Mouse (Mus musculus): ENCODE data around the gene Nup214. TPM values are rescaled to one million over a fixed set of nuclear protein-coding genes. Genes with fewer than 3 reads are reported as not detected.

The Nup214 gene
- polyA plus RNA-seq, 1 experiment from 2014 or later = 114 TPM

DNA sequence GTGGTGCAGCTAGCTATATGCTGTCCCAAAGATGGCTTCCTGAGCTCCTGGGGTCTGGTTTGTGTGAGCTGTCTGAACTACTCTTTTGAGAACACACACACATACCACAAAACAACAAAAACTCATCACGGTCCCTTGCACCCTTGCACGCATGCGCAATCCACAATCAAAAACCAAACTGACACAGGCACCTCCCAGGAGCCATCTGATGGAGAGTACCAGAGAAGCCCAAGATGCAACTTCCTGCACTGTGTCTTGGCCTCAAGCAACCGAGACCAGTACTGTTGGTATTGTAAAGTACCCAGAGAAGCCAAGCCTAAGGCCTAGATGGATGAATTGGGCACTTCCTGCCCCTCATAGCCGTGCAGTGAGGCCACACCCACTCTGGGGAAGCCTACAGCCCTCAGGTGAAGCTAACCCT lies 91.1 kb downstream of the Nup214 start:
- Histone ChIP-seq H3K27me3 (ENCODE audit: low read depth, poor library complexity, severe bottlenecking) (peaks cover 13% of the 10 kb centered on the region), H3K4me1 (peaks cover 22% of the 10 kb centered on the region), H3K9me3 (replicated peaks) (no peaks in the 10 kb centered on the region), H3K36me3 (no peaks in the 10 kb centered on the region), H3K27ac (no peak overlapping the region), H3K4me3 (no peak overlapping the region)
- DNase-seq (ENCODE audit: low spot score) = no peak
- 84% methylated on average over 5 of the region's 5 CpGs for WGBS

DNA sequence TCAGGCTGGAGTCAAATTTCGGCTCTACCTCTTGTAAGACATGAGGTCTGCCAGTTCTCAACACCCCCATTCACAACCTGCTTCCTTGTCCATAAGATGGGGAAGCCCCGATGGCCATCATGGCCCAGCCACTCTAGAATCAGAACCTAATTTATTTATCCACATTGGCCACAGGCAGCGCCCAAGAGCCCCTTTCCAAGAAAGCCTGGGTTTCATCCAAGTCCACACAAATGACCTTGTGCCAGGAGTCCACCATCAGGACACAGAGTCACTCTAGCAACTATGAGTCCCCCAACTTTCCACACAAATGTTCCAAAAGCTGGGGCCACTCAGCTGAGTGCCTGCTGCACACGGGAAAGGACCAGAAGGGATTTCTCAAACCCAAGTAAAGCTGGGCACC lies 91.8 kb downstream of the Nup214 start:
- no peak overlapping the region for H3K27ac ChIP-seq
- no peak overlapping the region for H3K4me3 ChIP-seq
- no peaks in the 10 kb centered on the region for H3K9me3 ChIP-seq (replicated peaks)
- no peak for DNase-seq (ENCODE audit: low spot score)
- H3K36me3 ChIP-seq = no peaks in the 10 kb centered on the region
- WGBS = 77% methylated on average over 4 of the region's 4 CpGs
- peaks cover 20% of the 10 kb centered on the region for H3K4me1 ChIP-seq
- peaks cover 13% of the 10 kb centered on the region for H3K27me3 ChIP-seq (ENCODE audit: low read depth, poor library complexity, severe bottlenecking)

GRCm38 (mm10) chr2:32068811-32069607 lies 94.8 kb downstream of the Nup214 start:
- 53% methylated on average over 31 of the region's 31 CpGs for WGBS
- no peak for DNase-seq (ENCODE audit: low spot score)
- Histone ChIP-seq H3K27me3 (ENCODE audit: low read depth, poor library complexity, severe bottlenecking) (peaks cover 13% of the 10 kb centered on the region), H3K4me1 (peaks cover 14% of the 10 kb centered on the region), H3K4me3 (peak overlapping the region; percentile 30), H3K9me3 (replicated peaks) (no peaks in the 10 kb centered on the region), H3K36me3 (no peaks in the 10 kb centered on the region), H3K27ac (0 out of 2 replicates have a peak overlapping the region, but pooled peaks have one; percentile 42)

GRCm38 (mm10) chr2:32070747-32071146 lies 96.5 kb downstream of the Nup214 start:
- Histone ChIP-seq H3K36me3 (no peaks in the 10 kb centered on the region), H3K27ac (no peak overlapping the region), H3K4me1 (peaks cover 16% of the 10 kb centered on the region), H3K27me3 (ENCODE audit: low read depth, poor library complexity, severe bottlenecking) (peaks cover 13% of the 10 kb centered on the region), H3K9me3 (replicated peaks) (no peaks in the 10 kb centered on the region), H3K4me3 (no peak overlapping the region)
- 91% methylated on average over 10 of the region's 10 CpGs for WGBS
- no peak for DNase-seq (ENCODE audit: low spot score)

DNA sequence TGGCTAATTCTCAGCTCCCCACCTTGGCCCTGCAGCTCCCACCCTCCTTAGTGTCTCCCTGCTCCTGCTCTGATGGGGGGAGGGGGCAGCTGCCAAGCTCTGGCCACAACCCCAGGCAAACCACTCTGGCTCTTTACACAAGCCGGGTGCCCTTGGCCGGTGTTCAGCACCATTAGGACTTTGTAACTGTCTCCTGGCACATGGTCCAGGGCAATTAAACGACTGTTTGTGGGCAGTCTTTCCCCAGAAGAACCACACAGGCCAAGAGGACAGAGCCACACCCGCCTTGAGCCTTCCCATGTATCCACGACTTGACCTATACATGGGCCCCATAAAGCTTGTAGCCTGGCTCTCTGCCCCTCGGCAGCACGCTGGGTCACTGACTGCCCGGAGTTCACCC lies 100.2 kb downstream of the Nup214 start:
- DNase-seq (ENCODE audit: low spot score) = no peak
- Histone ChIP-seq H3K36me3 (no peaks in the 10 kb centered on the region), H3K27ac (no peak overlapping the region), H3K27me3 (ENCODE audit: low read depth, poor library complexity, severe bottlenecking) (no peaks in the 10 kb centered on the region), H3K9me3 (replicated peaks) (no peaks in the 10 kb centered on the region), H3K4me3 (no peak overlapping the region), H3K4me1 (peaks cover 8% of the 10 kb centered on the region; the same call in 1 of the 2 replicates)
- 68% methylated on average over 8 of the region's 8 CpGs for WGBS

DNA sequence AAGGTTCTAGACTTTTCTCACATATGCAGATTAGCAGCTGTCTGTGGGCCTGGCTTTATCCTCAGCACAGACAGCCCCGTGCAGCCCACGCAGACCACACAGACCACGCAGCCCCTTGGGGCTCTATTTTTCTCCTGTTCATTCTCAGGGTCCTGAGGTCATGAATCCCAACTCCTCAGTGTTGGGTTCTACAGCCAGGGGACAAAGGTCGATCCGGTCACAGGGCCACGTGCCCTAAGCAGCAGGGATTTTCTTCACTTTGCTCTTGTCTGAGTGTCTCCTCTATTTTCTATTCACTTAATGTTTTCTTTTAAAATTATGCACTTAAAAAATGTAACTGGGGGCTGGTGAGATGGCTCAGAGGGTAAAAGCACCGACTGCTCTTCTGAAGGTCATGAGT lies 101.1 kb downstream of the Nup214 start:
- H3K36me3 ChIP-seq = no peaks in the 10 kb centered on the region
- H3K9me3 ChIP-seq (replicated peaks) = no peaks in the 10 kb centered on the region
- no peak for DNase-seq (ENCODE audit: low spot score)
- WGBS = 76% methylated on average over 7 of the region's 7 CpGs
- 0 out of 2 replicates have a peak, but pooled peaks cover 6% of the 10 kb centered on the region for H3K27me3 ChIP-seq (ENCODE audit: low read depth, poor library complexity, severe bottlenecking)
- H3K4me1 ChIP-seq = peaks cover 8% of the 10 kb centered on the region; the same call in 1 of the 2 replicates
- no peak overlapping the region for H3K4me3 ChIP-seq
- no peak overlapping the region for H3K27ac ChIP-seq

GRCm38 (mm10) chr2:32077744-32078143 lies 103.5 kb downstream of the Nup214 start:
- Histone ChIP-seq H3K4me1 (peaks cover 16% of the 10 kb centered on the region), H3K36me3 (no peaks in the 10 kb centered on the region), H3K4me3 (no peak overlapping the region), H3K9me3 (replicated peaks) (no peaks in the 10 kb centered on the region), H3K27me3 (ENCODE audit: low read depth, poor library complexity, severe bottlenecking) (peaks cover 28% of the 10 kb centered on the region), H3K27ac (no peak overlapping the region)
- DNase-seq (ENCODE audit: low spot score) = no peak
- WGBS = 79% methylated on average over 10 of the region's 10 CpGs

DNA sequence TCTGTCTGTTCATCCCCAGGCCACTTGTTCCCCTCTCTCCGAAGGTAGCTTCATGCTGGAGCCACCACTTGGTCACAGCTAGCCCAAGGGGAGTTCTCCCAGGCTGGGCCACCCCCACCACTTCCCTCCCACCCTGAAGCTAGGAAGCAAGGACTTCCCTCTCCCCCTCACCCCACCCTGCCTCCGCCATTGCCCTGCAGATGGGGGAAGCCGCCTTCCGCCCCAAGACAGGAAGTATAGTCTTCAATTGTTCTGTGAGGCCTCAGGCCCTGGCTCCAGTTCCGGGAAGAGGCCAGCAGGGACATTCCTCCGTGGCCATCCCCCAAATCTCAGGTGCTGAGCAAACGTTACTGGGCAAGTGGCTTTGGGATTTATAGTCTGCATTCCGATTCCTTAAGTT lies 104.3 kb downstream of the Nup214 start:
- Histone ChIP-seq H3K27me3 (ENCODE audit: low read depth, poor library complexity, severe bottlenecking) (peaks cover 36% of the 10 kb centered on the region), H3K9me3 (replicated peaks) (no peaks in the 10 kb centered on the region), H3K4me1 (peaks cover 24% of the 10 kb centered on the region), H3K36me3 (no peaks in the 10 kb centered on the region), H3K4me3 (no peak overlapping the region), H3K27ac (peak overlapping the region; percentile 65; the same call in 1 of the 2 replicates)
- no peak for DNase-seq (ENCODE audit: low spot score)
- 58% methylated on average over 8 of the region's 8 CpGs for WGBS

- no peaks in the 10 kb centered on the region for H3K36me3 ChIP-seq
- H3K27ac ChIP-seq = peak overlapping the region; percentile 40; the same call in 1 of the 2 replicates
- no peak for DNase-seq (ENCODE audit: low spot score)
- no peak overlapping the region for H3K4me3 ChIP-seq
- peaks cover 30% of the 10 kb centered on the region for H3K4me1 ChIP-seq
- H3K27me3 ChIP-seq (ENCODE audit: low read depth, poor library complexity, severe bottlenecking) = peaks cover 43% of the 10 kb centered on the region
- WGBS = 95% methylated on average over 14 of the region's 14 CpGs
- H3K9me3 ChIP-seq (replicated peaks) = no peaks in the 10 kb centered on the region
These were observed 105.0 kb downstream of the Nup214 start for GRCm38 (mm10) chr2:32079191-32079725.

GRCm38 (mm10) chr2:32080681-32081080 lies 106.4 kb downstream of the Nup214 start:
- Histone ChIP-seq H3K9me3 (replicated peaks) (no peaks in the 10 kb centered on the region), H3K27ac (no peak overlapping the region), H3K4me1 (peaks cover 33% of the 10 kb centered on the region), H3K27me3 (ENCODE audit: low read depth, poor library complexity, severe bottlenecking) (peaks cover 57% of the 10 kb centered on the region), H3K4me3 (no peak overlapping the region), H3K36me3 (no peaks in the 10 kb centered on the region)
- no peak for DNase-seq (ENCODE audit: low spot score)
- 87% methylated on average over 3 of the region's 3 CpGs for WGBS

GRCm38 (mm10) chr2:32081296-32081929 lies 107.2 kb downstream of the Nup214 start:
- Histone ChIP-seq H3K27me3 (ENCODE audit: low read depth, poor library complexity, severe bottlenecking) (peaks cover 65% of the 10 kb centered on the region), H3K9me3 (replicated peaks) (no peaks in the 10 kb centered on the region), H3K36me3 (no peaks in the 10 kb centered on the region), H3K4me1 (peaks cover 33% of the 10 kb centered on the region), H3K4me3 (peak overlapping the region; percentile 73; the same call in 1 of the 2 replicates), H3K27ac (no peak overlapping the region)
- no peak for DNase-seq (ENCODE audit: low spot score)
- 84% methylated on average over 14 of the region's 14 CpGs for WGBS

DNA sequence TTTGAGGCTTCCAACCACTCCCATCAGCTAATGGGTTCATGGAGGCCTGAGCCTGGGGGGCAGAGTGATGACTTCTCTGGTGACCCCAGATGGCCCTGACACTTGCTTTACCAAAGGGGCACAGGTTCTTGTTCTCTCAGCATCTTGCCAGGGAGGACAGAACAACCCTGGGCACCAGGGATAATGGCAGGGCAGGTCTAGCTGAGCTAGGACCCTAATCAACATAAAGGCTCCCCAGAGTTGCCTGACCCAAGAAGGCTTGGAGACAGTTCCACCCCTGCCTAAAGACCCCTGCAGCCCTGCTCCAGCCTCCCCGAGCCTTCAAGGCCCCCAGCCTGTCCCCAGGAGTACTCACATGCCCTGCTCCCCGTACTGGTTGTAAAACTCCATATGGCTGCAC lies 108.0 kb downstream of the Nup214 start:
- H3K27ac ChIP-seq = no peak overlapping the region
- peaks cover 33% of the 10 kb centered on the region for H3K4me1 ChIP-seq
- DNase-seq (ENCODE audit: low spot score) = no peak
- no peaks in the 10 kb centered on the region for H3K36me3 ChIP-seq
- no peaks in the 10 kb centered on the region for H3K9me3 ChIP-seq (replicated peaks)
- H3K4me3 ChIP-seq = peak overlapping the region; percentile 73
- 50% methylated on average over 2 of the region's 2 CpGs for WGBS
- peaks cover 73% of the 10 kb centered on the region for H3K27me3 ChIP-seq (ENCODE audit: low read depth, poor library complexity, severe bottlenecking)
